Mouse (Mus musculus) thymus, postnatal 25 days (tissue): ENCODE results near the gene Lpcat3.

ENCODE experiments used
- DNase-seq: peaks from one replicate; pipeline ENCODE4 v3.0.0; 2022

Lpcat3 gene

GRCm38 (mm10) chr6:124740211-124740887 is 77.5 kb downstream of the Lpcat3 start:
- no peak for DNase-seq

- peak; percentile 91 for DNase-seq
These were observed 78.3 kb downstream of the Lpcat3 start, which contains the start of gene Grcc10 for GRCm38 (mm10) chr6:124740888-124741761. Gene Grcc10, minus strand, starts transcription at chr6:124741374.

- DNase-seq = no peak
These were observed 79.0 kb downstream of the Lpcat3 start for GRCm38 (mm10) chr6:124741842-124742241.

GRCm38 (mm10) chr6:124742839-124743514 is 80.2 kb downstream of the Lpcat3 start:
- no peak for DNase-seq

GRCm38 (mm10) chr6:124743647-124744046 is 80.8 kb downstream of the Lpcat3 start:
- no peak for DNase-seq

- no peak for DNase-seq
These were observed 82.0 kb downstream of the Lpcat3 start for GRCm38 (mm10) chr6:124744755-124745321.

GRCm38 (mm10) chr6:124745490-124746295 is 82.9 kb downstream of the Lpcat3 start:
- DNase-seq = peak; percentile 95

GRCm38 (mm10) chr6:124746296-124746605 is 83.4 kb downstream of the Lpcat3 start:
- no peak for DNase-seq

GRCm38 (mm10) chr6:124746654-124747632 is 84.1 kb downstream of the Lpcat3 start:
- DNase-seq = no peak

- peak; percentile 27 for DNase-seq
These were observed 87.6 kb downstream of the Lpcat3 start for GRCm38 (mm10) chr6:124750405-124750804.

- no peak for DNase-seq
These were observed 91.0 kb downstream of the Lpcat3 start for GRCm38 (mm10) chr6:124753861-124754260.
